Mouse (Mus musculus) limb, embryonic 13.5 days (tissue): ENCODE measurements around the gene Olfr1393. TPM values are rescaled to one million over a fixed set of nuclear protein-coding genes. Genes with fewer than 3 reads are reported as not detected.

Experiments
- ATAC-seq: fragments of 200-750 bp; cut with Nextera tagmentation; 2 replicates; pipeline ENCODE4 v1.8.0; 2017; ENCODE audit warnings: low read depth, moderate number of reproducible peaks, moderate TSS enrichment; ENCODE audit not compliant: low FRiP score
- H3K27ac ChIP-seq: fragments of 300-500 bp; sonication (generic); 2 replicates; pipeline ENCODE4 v1.5.1; 2015; ENCODE audit warnings: inconsistent platforms, mild to moderate bottlenecking, moderate library complexity
- H3K27me3 ChIP-seq: fragments of 300-500 bp; sonication (generic); 2 replicates; pipeline ENCODE4 v1.6.1; 2015; ENCODE audit warnings: mild to moderate bottlenecking, inconsistent platforms
- H3K36me3 ChIP-seq: fragments of 300-500 bp; sonication (generic); 2 replicates; pipeline ENCODE4 v1.6.1; 2015; ENCODE audit warnings: inconsistent platforms, mild to moderate bottlenecking, moderate library complexity
- H3K4me1 ChIP-seq: fragments of 300-500 bp; sonication (generic); 2 replicates; pipeline ENCODE4 v1.6.1; 2015; ENCODE audit warnings: inconsistent platforms
- H3K4me2 ChIP-seq: fragments of 300-500 bp; sonication (generic); replicated peaks from 2 replicates; pipeline ENCODE4 v1.6.1; 2015; ENCODE audit warnings: inconsistent platforms, mild to moderate bottlenecking, moderate library complexity
- H3K4me3 ChIP-seq: fragments of 300-500 bp; sonication (generic); 2 replicates; pipeline ENCODE4 v1.5.1; 2015; ENCODE audit warnings: moderate library complexity, mild to moderate bottlenecking, inconsistent platforms
- H3K9ac ChIP-seq: fragments of 300-500 bp; sonication (generic); 2 replicates; pipeline ENCODE4 v1.6.1; 2015; ENCODE audit warnings: mild to moderate bottlenecking, inconsistent platforms
- H3K9me3 ChIP-seq: fragments of 300-500 bp; sonication (generic); 2 replicates; pipeline ENCODE4 v1.6.1; 2016; ENCODE audit warnings: inconsistent platforms
- WGBS: fragments of 180-500 bp; shearing (Covaris S2); methylation state at CpG from one replicate; pipeline ENCODE4 v1.1.7; 2015; 5-methylcytosine and 5-hydroxymethylcytosine counted together
- polyA plus RNA-seq: library from polyadenylated mRNA; unstranded; fragments of >200 nt; fragmentation: Nextera tagmentation; extraction: Ambion mirVana; gene quantifications from 2 replicates; pipeline ENCODE4 v1.2.1, GENCODE M21; 2015

Gene Olfr1393
- not detected in 2 replicates for polyA plus RNA-seq

GRCm38 (mm10) chr11:49278222-49278621 lies at the start of gene Olfr1393:
Gene Olfr1393 (plus strand): TSS chr11:49278304.
- Histone ChIP-seq H3K4me2 (no peak within 1 kb of the TSS), H3K36me3 (no peaks in the 10 kb centered on the region), H3K4me3 (no peak within 1 kb of the TSS), H3K9ac (no peak within 1 kb of the TSS), H3K4me1 (no peaks in the 10 kb centered on the region), H3K9me3 (no peaks in the 10 kb centered on the region), H3K27me3 (no peaks in the 10 kb centered on the region), H3K27ac (no peak within 1 kb of the TSS)
- 84% methylated on average over 3 of the region's 3 CpGs for WGBS
- no peak for ATAC-seq

- Histone ChIP-seq H3K27me3 (no peaks in the 10 kb centered on the region), H3K9ac (no peak overlapping the region), H3K36me3 (no peaks in the 10 kb centered on the region), H3K27ac (no peak overlapping the region), H3K9me3 (no peaks in the 10 kb centered on the region), H3K4me3 (no peak overlapping the region), H3K4me2 (no peak overlapping the region), H3K4me1 (0 out of 2 replicates have a peak, but pooled peaks cover 2% of the 10 kb centered on the region)
- ATAC-seq, result no peak
- WGBS, result 43% methylated on average over 3 of the region's 3 CpGs
Measured at GRCm38 (mm10) chr11:49232781-49233180, 45.3 kb upstream of the Olfr1393 start.

GRCm38 (mm10) chr11:49235459-49236207 lies 42.5 kb upstream of the Olfr1393 start:
- no peak for ATAC-seq
- Histone ChIP-seq H3K27me3 (no peaks in the 10 kb centered on the region), H3K4me1 (0 out of 2 replicates have a peak, but pooled peaks cover 2% of the 10 kb centered on the region), H3K4me2 (no peak overlapping the region), H3K36me3 (no peaks in the 10 kb centered on the region), H3K4me3 (no peak overlapping the region), H3K9ac (no peak overlapping the region), H3K9me3 (no peaks in the 10 kb centered on the region), H3K27ac (no peak overlapping the region)
- 80% methylated on average over 3 of the region's 3 CpGs for WGBS

- 53% methylated on average over 1 of the region's 1 CpGs for WGBS
- no peaks in the 10 kb centered on the region for H3K27me3 ChIP-seq
- no peaks in the 10 kb centered on the region for H3K36me3 ChIP-seq
- H3K27ac ChIP-seq, result no peak overlapping the region
- no peak for ATAC-seq
- no peaks in the 10 kb centered on the region for H3K9me3 ChIP-seq
- H3K4me1 ChIP-seq, result 0 out of 2 replicates have a peak, but pooled peaks cover 2% of the 10 kb centered on the region
- no peak overlapping the region for H3K4me3 ChIP-seq
- H3K4me2 ChIP-seq, result no peak overlapping the region
- no peak overlapping the region for H3K9ac ChIP-seq
Measured at GRCm38 (mm10) chr11:49236891-49237290, 41.2 kb upstream of the Olfr1393 start.

GRCm38 (mm10) chr11:49237532-49237931 lies 40.6 kb upstream of the Olfr1393 start:
- no peaks in the 10 kb centered on the region for H3K27me3 ChIP-seq
- 62% methylated on average over 2 of the region's 2 CpGs for WGBS
- H3K36me3 ChIP-seq, result no peaks in the 10 kb centered on the region
- ATAC-seq, result no peak
- H3K9ac ChIP-seq, result no peak overlapping the region
- H3K9me3 ChIP-seq, result no peaks in the 10 kb centered on the region
- H3K4me2 ChIP-seq, result no peak overlapping the region
- H3K4me3 ChIP-seq, result no peak overlapping the region
- no peak overlapping the region for H3K27ac ChIP-seq
- H3K4me1 ChIP-seq, result peaks cover 2% of the 10 kb centered on the region; the same call in 1 of the 2 replicates

GRCm38 (mm10) chr11:49240310-49240709 lies 37.8 kb upstream of the Olfr1393 start:
- Histone ChIP-seq H3K27me3 (no peaks in the 10 kb centered on the region), H3K4me3 (no peak overlapping the region), H3K27ac (no peak overlapping the region), H3K36me3 (no peaks in the 10 kb centered on the region), H3K9me3 (no peaks in the 10 kb centered on the region), H3K9ac (no peak overlapping the region), H3K4me2 (no peak overlapping the region), H3K4me1 (peaks cover 10% of the 10 kb centered on the region)
- no peak for ATAC-seq
- 95% methylated on average over 1 of the region's 1 CpGs for whole genome bisulfite sequencing

GRCm38 (mm10) chr11:49240874-49241273 lies 37.2 kb upstream of the Olfr1393 start:
- no peak for ATAC-seq
- Histone ChIP-seq H3K36me3 (no peaks in the 10 kb centered on the region), H3K27me3 (no peaks in the 10 kb centered on the region), H3K4me3 (no peak overlapping the region), H3K4me2 (no peak overlapping the region), H3K9me3 (no peaks in the 10 kb centered on the region), H3K27ac (no peak overlapping the region), H3K4me1 (peaks cover 16% of the 10 kb centered on the region), H3K9ac (no peak overlapping the region)
- 80% methylated on average over 4 of the region's 4 CpGs for WGBS

GRCm38 (mm10) chr11:49241471-49241870 lies 36.6 kb upstream of the Olfr1393 start:
- no peaks in the 10 kb centered on the region for H3K36me3 ChIP-seq
- 69% methylated on average over 1 of the region's 1 CpGs for WGBS
- no peaks in the 10 kb centered on the region for H3K27me3 ChIP-seq
- H3K9ac ChIP-seq, result no peak overlapping the region
- no peak overlapping the region for H3K27ac ChIP-seq
- H3K4me1 ChIP-seq, result peaks cover 18% of the 10 kb centered on the region
- no peaks in the 10 kb centered on the region for H3K9me3 ChIP-seq
- H3K4me2 ChIP-seq, result no peak overlapping the region
- no peak overlapping the region for H3K4me3 ChIP-seq
- ATAC-seq, result no peak

- H3K9me3 ChIP-seq, result no peaks in the 10 kb centered on the region
- peak overlapping the region; percentile 70 for H3K4me2 ChIP-seq
- ATAC-seq, result peak; percentile 4
- H3K9ac ChIP-seq, result peak overlapping the region; percentile 64
- H3K27ac ChIP-seq, result peak overlapping the region; percentile 91
- peaks cover 28% of the 10 kb centered on the region for H3K4me1 ChIP-seq
- H3K27me3 ChIP-seq, result no peaks in the 10 kb centered on the region
- no peaks in the 10 kb centered on the region for H3K36me3 ChIP-seq
- peak overlapping the region; percentile 54 for H3K4me3 ChIP-seq
- WGBS, result 20% methylated on average over 11 of the region's 11 CpGs
Measured at GRCm38 (mm10) chr11:49242944-49243626, 35.0 kb upstream of the Olfr1393 start.

- peak; percentile 94 for ATAC-seq
- peak within 1 kb of the TSS; percentile 91 for H3K27ac ChIP-seq
- H3K4me2 ChIP-seq, result peak within 1 kb of the TSS; percentile 70
- H3K9me3 ChIP-seq, result no peaks in the 10 kb centered on the region
- H3K9ac ChIP-seq, result peak within 1 kb of the TSS; percentile 64
- no peaks in the 10 kb centered on the region for H3K36me3 ChIP-seq
- H3K27me3 ChIP-seq, result no peaks in the 10 kb centered on the region
- H3K4me3 ChIP-seq, result peak within 1 kb of the TSS; percentile 54
- H3K4me1 ChIP-seq, result peaks cover 32% of the 10 kb centered on the region
- WGBS, result under 1% methylated on average over 56 of the region's 60 CpGs
Measured at GRCm38 (mm10) chr11:49243727-49244594, 34.1 kb upstream of the Olfr1393 start, which contains the start of gene Mgat1. Gene Mgat1 (plus strand): TSS chr11:49244191.

GRCm38 (mm10) chr11:49244595-49244930 lies 33.5 kb upstream of the Olfr1393 start:
- ATAC-seq, result 0 out of 2 replicates have a peak, but pooled peaks have one; percentile 1

More at GRCm38 (mm10) chr11:49244595-49244930, 33.5 kb upstream of the Olfr1393 start:
- Histone ChIP-seq H3K4me1 (peaks cover 38% of the 10 kb centered on the region), H3K27me3 (no peaks in the 10 kb centered on the region), H3K4me3 (peak overlapping the region; percentile 54), H3K4me2 (peak overlapping the region; percentile 70), H3K9me3 (no peaks in the 10 kb centered on the region), H3K9ac (0 out of 2 replicates have a peak overlapping the region, but pooled peaks have one; percentile 64), H3K27ac (peak overlapping the region; percentile 91), H3K36me3 (no peaks in the 10 kb centered on the region)
- WGBS, result 0% methylated on average over 4 of the region's 4 CpGs
